23 mouse cellular contexts compared by ENCODE assay signal in the genomic region with DNA sequence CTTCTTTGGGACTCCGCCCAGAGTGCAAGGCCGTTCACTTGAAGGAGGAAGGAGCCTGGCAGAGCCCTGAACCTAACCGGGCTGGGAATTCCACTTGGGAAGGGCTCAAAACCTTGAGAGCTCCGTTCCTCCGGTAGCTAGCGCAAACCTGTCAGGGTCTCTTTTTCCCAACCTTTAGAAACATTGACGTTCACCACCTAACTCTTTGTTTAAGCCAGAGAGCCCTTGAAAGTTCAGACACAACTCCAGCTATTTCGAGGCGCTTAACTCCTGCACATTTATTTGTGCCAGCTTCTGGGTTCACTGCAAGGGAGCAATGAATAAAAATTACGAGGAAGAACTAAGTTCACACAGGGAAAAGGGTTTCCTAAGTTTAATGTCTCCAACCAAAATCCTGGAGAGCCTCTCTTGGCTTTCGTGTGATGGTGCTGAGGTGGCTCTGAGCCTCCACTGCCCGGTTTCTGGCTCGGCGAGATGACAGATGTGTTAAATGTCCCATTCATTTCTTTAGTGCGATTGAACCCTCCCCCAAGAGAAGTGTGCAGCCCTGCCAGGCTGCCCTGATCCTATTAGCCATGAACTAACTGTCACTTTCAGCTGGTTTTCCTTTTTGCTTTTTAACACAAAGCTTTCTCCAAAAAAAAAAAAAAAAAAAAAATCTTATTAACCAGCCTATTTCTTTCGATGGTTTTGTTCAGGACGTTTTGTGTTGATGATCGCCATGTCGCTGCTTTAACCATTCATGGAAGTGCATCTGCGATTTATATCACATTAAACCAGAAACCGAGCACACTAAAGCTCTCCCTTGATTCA. TPM values are rescaled to one million over a fixed set of nuclear protein-coding genes. Genes with fewer than 3 reads are reported as not detected.
DNase-seq lines count a peak whose midpoint lies in the region; ATAC-seq and TF ChIP-seq lines count a peak whose summit lies in the region.
"Had no signal": no experiment of that assay in that cellular context is flagged by ENCODE, and none has a peak within 500 bp of the region (broad histone marks: within the 10 kb centered on the region; RNA-seq: fewer than 3 reads in every experiment).

No protein-coding gene starts in this region.

- H3K27me3 ChIP-seq in hindbrain, embryonic 10.5 days (ENCODE audit: insufficient read depth, poor library complexity, severe bottlenecking): peaks cover 100% of the 10 kb centered on the region
- H3K27me3 ChIP-seq in hindbrain, embryonic 13.5 days: peaks cover 99% of the 10 kb centered on the region
- H3K27me3 ChIP-seq in neural tube, embryonic 15.5 days (replicated peaks): peaks cover 86% of the 10 kb centered on the region
- H3K27me3 ChIP-seq in forebrain, postnatal 0 days (ENCODE audit: insufficient read depth, low read length): peaks cover 88% of the 10 kb centered on the region

- no peak for ATAC-seq in hindbrain, embryonic 13.5 days (ENCODE audit: low FRiP score)
- no peak for ATAC-seq in neural tube, embryonic 15.5 days (ENCODE audit: low FRiP score)
- no peak for ATAC-seq in forebrain, postnatal 0 days

- no peak overlapping the region for H3K4me2 ChIP-seq in hindbrain, embryonic 13.5 days
- H3K4me2 ChIP-seq in neural tube, embryonic 15.5 days: no peak overlapping the region
- H3K4me2 ChIP-seq in forebrain, postnatal 0 days (ENCODE audit: low read depth): no peak overlapping the region
- H3K4me2 ChIP-seq: neural tube, embryonic 13.5 days had no signal

- no peak for TF ChIP-seq CTCF in forebrain, postnatal 0 days (IDR thresholded peaks at IDR 0.05; ENCODE audit: low read depth)

- peaks cover 44% of the 10 kb centered on the region for H3K4me1 ChIP-seq in hindbrain, embryonic 10.5 days (replicated peaks)
- H3K4me1 ChIP-seq in hindbrain, embryonic 13.5 days (replicated peaks): peaks cover 24% of the 10 kb centered on the region
- peaks cover 15% of the 10 kb centered on the region for H3K4me1 ChIP-seq in neural tube, embryonic 15.5 days
- H3K4me1 ChIP-seq in forebrain, postnatal 0 days (ENCODE audit: insufficient read depth): no peaks in the 10 kb centered on the region

- intact Hi-C loops in heart, postnatal 14 days (cut with DNase I): no loop called here

- H3K27ac ChIP-seq in hindbrain, embryonic 10.5 days: peak overlapping the region; percentile 46; the same call in 1 of the 2 replicates
- H3K27ac ChIP-seq in hindbrain, embryonic 13.5 days: no peak overlapping the region
- H3K27ac ChIP-seq in neural tube, embryonic 15.5 days (replicated peaks): no peak overlapping the region
- no peak overlapping the region for H3K27ac ChIP-seq in forebrain, postnatal 0 days (ENCODE audit: low read depth, low read length)
- H3K27ac ChIP-seq: heart, embryonic 10.5 days; liver, embryonic 13.5 days; neural tube, embryonic 13.5 days; stomach, embryonic 15.5 days had no signal

- H3K9me3 ChIP-seq in hindbrain, embryonic 10.5 days: no peaks in the 10 kb centered on the region
- H3K9me3 ChIP-seq in hindbrain, embryonic 13.5 days: no peaks in the 10 kb centered on the region
- H3K9me3 ChIP-seq in neural tube, embryonic 15.5 days (replicated peaks): no peaks in the 10 kb centered on the region
- H3K9me3 ChIP-seq in forebrain, postnatal 0 days (ENCODE audit: low read length): no peaks in the 10 kb centered on the region
- H3K9me3 ChIP-seq: heart, embryonic 10.5 days; liver, embryonic 13.5 days; neural tube, embryonic 13.5 days; stomach, embryonic 15.5 days had no signal

- H3K4me3 ChIP-seq in hindbrain, embryonic 10.5 days: peak overlapping the region; percentile 50; the same call in 1 of the 2 replicates
- H3K4me3 ChIP-seq in hindbrain, embryonic 13.5 days: no peak overlapping the region
- H3K4me3 ChIP-seq in neural tube, embryonic 15.5 days (replicated peaks): no peak overlapping the region
- H3K4me3 ChIP-seq in forebrain, postnatal 0 days (ENCODE audit: low read depth, low read length): no peak overlapping the region
- H3K4me3 ChIP-seq: liver, embryonic 13.5 days; neural tube, embryonic 13.5 days had no signal

- H3K36me3 ChIP-seq in hindbrain, embryonic 10.5 days: no peaks in the 10 kb centered on the region
- H3K36me3 ChIP-seq in hindbrain, embryonic 13.5 days: no peaks in the 10 kb centered on the region
- no peaks in the 10 kb centered on the region for H3K36me3 ChIP-seq in neural tube, embryonic 15.5 days
- no peaks in the 10 kb centered on the region for H3K36me3 ChIP-seq in forebrain, postnatal 0 days (ENCODE audit: insufficient read depth)
- H3K36me3 ChIP-seq: heart, embryonic 10.5 days; liver, embryonic 13.5 days; neural tube, embryonic 13.5 days; stomach, embryonic 15.5 days had no signal

- peak; percentile 45 for DNase-seq in hindbrain, embryonic 10.5 days (ENCODE audit: low spot score)
- peak; percentile 52 for DNase-seq in neural tube, embryonic 10.5 days (ENCODE audit: extremely low spot score, low spot score)
- DNase-seq in forebrain, postnatal 0 days: peak; percentile 40
- DNase-seq in right cerebral cortex, adult 2 months (ENCODE audit: low spot score in 2 of 2): no peak
- no peak for DNase-seq in heart, postnatal 14 days
- DNase-seq: B cell, adult 2 months; cerebellum, adult 11 months; cerebellum, postnatal 36 days; gastrocnemius, postnatal 25 days; heart, postnatal 4 days; kidney, adult 18-20 months; kidney, postnatal 36 days; liver, embryonic 13.5 days; lung, postnatal 14 days; thymus, postnatal 25 days had no signal

- under 1% methylated on average over 21 of the region's 21 CpGs for WGBS in hindbrain, embryonic 10.5 days
- WGBS in hindbrain, embryonic 13.5 days: under 1% methylated on average over 21 of the region's 21 CpGs
- under 1% methylated on average over 21 of the region's 21 CpGs for WGBS in neural tube, embryonic 15.5 days
- 2% methylated on average over 21 of the region's 21 CpGs for WGBS in forebrain, postnatal 0 days

- H3K9ac ChIP-seq in hindbrain, embryonic 13.5 days: no peak overlapping the region
- no peak overlapping the region for H3K9ac ChIP-seq in neural tube, embryonic 15.5 days (replicated peaks)
- no peak overlapping the region for H3K9ac ChIP-seq in forebrain, postnatal 0 days
- H3K9ac ChIP-seq: liver, embryonic 13.5 days; neural tube, embryonic 13.5 days; stomach, embryonic 15.5 days had no signal

RNA-seq across cellular contexts. Expression of a gene that starts 1.4 kb away (rescaled TPM):
- polyA plus RNA-seq in hindbrain, embryonic 10.5 days (2016; fragmentation: Nextera tagmentation; extraction: Ambion mirVana): 42.0 and 72.1 TPM in 2 replicates
- 14.3 and 28.7 TPM in 2 replicates for polyA plus RNA-seq in hindbrain, embryonic 13.5 days (2015; fragmentation: Nextera tagmentation; extraction: Ambion mirVana)
- 1.4 and 1.6 TPM in 2 replicates for polyA plus RNA-seq in neural tube, embryonic 15.5 days (2015; fragmentation: Nextera tagmentation; extraction: Ambion mirVana)
- total RNA-seq in forebrain, postnatal 0 days (2014; rRNA removed): 0.08 and 0.33 TPM in 2 replicates
- 0.15 and 0.61 TPM in 2 replicates for polyA plus RNA-seq in forebrain, postnatal 0 days (2015; fragmentation: Nextera tagmentation; extraction: Ambion mirVana)
- not detected for total RNA-seq in heart, postnatal 14 days (2021)
- total RNA-seq: adrenal gland, adult 18-20 months; gastrocnemius, postnatal 25 days; heart, postnatal 4 days; layer of hippocampus, postnatal 10 days; left cerebral cortex, postnatal 25 days had no signal

Comparison
In these comparisons a context has a peak if more than half of its experiments do, and no peak if none do; other contexts are left out.
1. DNase-seq: peak in hindbrain, embryonic 10.5 days (single experiment), neural tube, embryonic 10.5 days (single experiment) and forebrain, postnatal 0 days (single experiment); none in right cerebral cortex, adult 2 months (0 of 2) and heart, postnatal 14 days (0 of 2).